Mouse (Mus musculus): ENCODE data around the gene F11r.

Gene F11r

DNA sequence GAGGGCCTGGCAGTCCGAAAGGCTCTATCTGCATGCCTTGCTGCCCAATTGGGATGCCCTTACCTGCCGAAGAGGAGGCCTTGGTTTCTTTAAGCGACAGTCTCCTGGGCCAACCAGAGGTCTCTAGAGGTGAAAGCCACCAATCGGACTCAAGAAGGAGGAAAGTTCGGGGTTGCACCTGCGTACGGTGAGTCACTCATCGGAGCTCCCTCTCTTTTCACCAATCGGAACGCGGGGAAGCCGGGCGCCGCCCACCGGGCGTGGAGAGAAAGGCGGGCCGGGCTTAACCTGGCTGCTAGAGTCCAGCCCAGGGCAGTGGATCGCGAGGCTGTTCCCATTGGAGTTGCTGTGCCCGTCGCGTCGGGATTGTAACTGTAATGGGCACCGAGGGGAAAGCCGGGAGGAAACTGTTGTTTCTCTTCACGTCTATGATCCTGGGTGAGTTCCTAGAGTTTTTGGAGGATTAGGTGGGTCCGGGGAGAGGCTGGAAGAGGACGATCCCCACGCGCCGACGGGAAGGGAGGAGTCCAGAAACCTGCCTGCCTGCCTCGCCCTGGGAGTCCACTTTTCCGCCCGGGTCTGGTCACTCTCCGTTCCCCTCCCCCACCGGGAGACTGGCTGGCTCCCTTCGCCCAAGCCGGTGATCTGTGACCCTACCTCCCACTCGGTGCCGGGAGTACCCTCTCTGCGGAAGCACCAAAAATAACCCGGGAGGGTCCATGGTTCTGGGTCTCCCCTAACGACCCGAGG is at the start of gene F11r:
Gene F11r (plus strand): TSS at position 272 of the 750 bp plus-strand sequence.
- DNase-seq (ENCODE audit: low spot score in 2 of 2) = peak; percentile 94 to 95

DNA sequence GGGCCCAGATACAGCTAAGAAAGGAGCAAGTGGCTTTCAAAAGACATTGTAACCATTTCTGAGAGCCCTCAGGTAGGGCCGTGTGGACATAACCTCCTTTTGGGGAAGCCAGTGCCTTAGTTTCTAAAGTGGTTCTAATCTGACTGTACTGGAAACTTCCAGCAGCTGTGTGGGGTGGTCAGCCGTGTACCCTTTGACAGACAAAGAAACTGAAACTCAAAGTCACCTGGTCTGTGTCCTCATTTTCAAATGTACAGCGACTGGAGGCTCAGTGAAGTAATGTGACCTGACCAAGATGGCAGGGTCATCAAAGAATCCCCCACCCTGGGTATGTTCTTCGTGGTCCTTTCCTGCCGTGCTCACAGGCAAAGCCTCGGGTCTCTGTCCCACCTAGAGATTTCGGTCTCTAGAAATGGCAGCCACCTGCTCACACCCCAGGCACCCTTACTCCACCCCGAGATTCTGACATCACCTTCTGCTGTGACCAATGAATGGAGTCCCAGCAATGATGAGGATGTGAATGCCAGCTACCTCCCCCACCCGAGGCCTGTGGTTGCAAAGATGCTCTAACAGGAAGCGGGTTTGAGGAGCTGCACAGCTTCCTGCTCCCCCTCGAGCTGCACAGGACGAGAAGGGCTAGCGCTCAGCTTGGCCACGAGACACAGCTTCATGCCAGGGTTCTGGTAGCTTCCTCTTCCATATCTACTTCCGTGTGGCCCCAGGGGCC is 48.8 kb upstream of the F11r start, which contains the start of gene Arhgap30:
Gene Arhgap30 (plus strand): TSS at position 579 of the 727 bp plus-strand sequence.
- no peak for DNase-seq (ENCODE audit: low spot score in 2 of 2)

DNA sequence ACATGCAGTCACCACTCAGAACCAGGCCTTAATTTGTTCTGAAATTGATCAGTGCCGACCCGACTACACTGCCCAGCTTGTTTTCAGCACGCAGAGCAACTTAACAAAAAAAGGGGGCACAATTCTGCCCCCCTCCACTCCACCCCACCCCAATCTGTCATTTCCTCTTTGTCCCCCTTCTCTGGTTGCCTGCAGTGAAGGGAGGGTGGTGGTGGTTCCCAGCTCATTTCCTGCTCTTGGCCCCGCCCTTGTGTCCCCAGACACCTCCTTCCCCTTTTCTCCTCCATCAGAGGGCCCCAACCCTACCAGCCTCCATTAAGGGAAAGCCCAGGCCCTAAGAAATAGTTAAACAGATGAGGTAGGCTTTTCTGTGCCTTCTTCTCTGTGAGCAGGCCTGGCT is 47.2 kb upstream of the F11r start:
- no peak for DNase-seq (ENCODE audit: low spot score in 2 of 2)

DNA sequence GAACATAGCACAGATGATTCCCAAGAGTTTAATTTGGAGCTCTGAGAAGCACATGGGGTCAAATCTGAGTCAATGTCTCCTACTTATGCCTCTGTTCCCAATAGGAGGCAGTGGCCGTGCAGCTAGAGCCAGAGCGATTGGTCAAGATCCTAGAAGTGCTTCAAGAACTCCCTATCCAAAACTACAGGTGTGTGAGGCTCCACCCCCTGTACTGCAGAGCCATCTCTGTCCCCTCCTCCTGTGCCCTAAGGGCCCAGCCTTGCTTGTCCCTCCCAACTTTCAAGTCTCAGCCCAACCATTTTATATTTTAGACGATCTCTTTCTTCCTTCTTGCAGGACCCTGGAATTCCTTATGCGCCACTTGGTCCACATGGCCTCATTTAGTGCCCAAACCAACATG is 35.5 kb upstream of the F11r start:
- no peak for DNase-seq (ENCODE audit: low spot score in 2 of 2)

DNA sequence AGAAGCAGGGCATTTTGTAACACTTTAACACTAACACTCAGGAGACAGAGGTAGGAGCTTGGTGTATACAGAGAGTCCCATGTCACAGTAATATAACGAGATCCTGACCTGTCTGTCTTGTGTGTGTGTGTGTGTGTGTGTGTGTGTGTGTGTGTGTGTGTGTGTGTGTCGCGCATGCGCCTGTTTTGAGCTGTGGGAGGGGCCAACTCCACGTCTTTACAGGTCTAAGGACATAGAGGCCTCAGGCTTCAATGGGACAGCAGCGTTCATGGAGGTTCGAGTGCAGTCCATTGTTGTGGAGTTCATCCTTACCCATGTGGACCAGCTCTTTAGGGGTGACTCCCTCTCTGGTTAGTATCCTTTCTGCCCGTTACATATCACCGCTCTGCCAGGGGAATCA is 34.3 kb upstream of the F11r start:
- DNase-seq (ENCODE audit: low spot score in 2 of 2) = no peak

DNA sequence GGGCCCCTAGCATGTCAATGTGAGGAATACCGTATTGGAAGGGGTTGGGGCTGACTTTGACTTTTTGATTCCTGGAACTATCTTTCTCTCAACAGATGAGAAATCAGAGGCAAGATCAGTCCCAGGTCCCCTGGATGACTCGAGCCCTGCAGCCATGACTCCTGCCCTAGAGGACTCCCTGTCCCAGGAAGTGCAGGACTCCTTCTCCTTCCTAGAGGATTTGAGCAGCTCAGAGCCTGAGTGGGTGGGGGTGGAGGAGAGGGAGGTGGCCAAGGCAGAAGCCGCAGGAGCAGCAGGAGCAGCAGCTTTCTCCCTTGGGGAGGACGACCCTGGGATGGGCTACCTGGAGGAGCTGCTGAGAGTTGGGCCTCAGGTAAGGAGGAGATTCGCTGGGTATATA is 30.1 kb upstream of the F11r start:
- DNase-seq (ENCODE audit: low spot score in 2 of 2) = no peak

DNA sequence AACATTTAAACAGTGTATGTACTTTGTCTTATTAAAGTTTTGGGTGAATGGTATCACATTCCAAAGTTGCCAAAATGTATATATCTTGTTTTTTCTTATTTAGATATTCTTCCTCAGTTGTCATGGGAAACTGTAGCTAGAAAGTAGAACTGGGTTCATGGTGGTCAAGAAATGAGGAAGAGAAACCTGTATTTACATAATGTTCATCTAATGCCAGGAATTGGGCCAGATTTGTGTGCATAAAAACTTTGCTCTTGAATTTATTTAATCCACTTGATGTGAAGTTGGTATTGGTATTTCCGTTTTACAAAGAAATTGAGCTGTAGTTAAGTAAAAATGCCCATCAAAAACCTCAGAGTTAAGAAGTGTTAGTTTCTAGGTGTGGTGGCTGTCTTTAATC is 27.1 kb upstream of the F11r start:
- no peak for DNase-seq (ENCODE audit: low spot score in 2 of 2)

DNA sequence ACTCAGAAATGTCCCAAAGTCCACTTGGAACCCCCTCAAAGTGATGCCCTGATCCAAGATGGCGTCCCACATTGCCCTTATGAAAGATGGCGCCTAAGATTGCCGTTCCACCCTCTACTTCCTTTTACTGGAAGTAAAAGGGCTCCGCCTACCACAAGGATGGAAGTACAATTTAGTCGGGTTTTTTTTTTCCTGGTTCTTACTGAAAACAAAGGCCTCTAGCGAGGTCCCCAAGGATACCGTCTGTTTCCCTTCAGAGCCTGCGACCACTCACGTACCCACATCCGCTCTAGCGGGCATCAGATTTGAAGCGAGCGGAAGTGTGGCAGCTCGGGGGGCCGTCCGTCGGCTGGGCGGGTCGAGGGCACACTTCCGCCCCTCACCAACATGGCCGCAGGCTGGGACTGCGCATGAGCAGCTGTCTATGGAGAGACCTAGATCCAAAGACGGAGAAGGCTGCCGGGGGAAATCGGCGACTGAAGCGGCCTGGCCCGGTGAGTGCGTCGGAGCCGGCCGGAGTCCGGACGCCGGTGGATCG is 26.3 kb upstream of the F11r start, which contains the start of gene Usf1:
Gene Usf1 (plus strand): TSS at position 367 of the 538 bp plus-strand sequence.
- peak; percentile 91 to 95 for DNase-seq (ENCODE audit: low spot score in 2 of 2)

DNA sequence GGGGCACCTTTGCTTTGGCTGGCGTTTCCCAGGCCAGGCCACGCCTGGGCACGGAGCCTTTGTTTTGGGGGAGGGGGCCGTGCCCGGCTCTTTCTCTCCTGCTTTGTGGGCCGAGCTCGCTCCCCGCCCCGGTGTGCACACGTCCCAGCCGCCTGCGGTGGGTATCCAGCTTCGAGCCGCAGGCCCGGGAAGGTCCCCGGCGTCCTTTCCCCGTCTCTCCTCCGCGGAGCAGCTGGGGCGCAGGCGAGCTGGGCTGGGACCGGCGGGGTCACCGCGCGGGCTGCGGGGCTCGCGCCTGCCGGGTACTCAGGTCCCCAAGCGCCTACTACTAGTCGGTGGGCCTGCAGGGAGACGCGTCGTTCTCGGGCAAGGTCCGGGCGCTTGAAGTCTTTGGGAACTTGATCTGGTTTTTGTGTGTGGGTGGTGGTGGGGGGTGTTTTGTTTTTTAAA is 25.8 kb upstream of the F11r start:
- DNase-seq (ENCODE audit: low spot score in 2 of 2) = no peak

DNA sequence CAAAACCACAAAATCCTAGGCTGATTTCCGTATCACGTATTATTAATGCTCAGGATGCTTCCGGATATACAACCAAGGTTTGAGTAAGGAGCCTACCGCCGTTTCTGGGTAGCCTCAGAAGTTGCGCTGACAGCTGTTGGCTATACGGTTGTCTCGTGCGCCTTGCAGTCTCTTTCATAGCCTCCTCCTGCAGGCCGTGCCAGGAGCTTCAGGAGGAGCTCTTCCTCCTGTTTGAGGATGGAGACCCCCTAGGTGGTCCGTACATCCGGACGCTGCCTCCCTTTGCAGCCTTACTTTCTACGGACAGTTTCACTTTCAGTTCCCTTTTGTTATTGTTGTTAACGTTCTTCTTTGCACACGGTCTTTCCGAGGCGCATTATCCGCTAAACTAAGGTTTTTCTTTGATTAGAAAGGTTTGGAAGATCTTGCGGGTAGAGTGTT is 25.3 kb upstream of the F11r start:
- DNase-seq (ENCODE audit: low spot score in 2 of 2) = peak in 1 of 2 experiments; percentile 39

DNA sequence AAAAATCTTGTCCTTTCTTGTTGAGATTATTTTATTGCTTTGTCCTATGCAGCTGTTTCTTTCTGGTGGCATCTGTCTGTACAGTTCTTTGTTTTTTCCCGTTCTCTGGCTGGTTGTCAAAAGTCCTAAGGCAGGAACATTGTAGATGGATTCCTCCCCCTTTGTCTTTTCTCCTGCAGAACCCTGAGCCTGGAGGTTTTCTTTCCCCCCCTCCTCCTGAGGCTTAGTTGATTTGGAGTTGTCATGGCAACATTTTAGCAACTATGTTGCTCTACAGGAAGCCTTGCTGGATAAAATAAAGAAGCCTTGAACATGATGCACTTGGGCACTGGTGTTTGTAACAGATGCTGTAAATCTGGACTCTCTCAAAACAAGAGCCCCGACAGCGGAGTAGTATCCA is 24.9 kb upstream of the F11r start:
- no peak for DNase-seq (ENCODE audit: low spot score in 2 of 2)

DNA sequence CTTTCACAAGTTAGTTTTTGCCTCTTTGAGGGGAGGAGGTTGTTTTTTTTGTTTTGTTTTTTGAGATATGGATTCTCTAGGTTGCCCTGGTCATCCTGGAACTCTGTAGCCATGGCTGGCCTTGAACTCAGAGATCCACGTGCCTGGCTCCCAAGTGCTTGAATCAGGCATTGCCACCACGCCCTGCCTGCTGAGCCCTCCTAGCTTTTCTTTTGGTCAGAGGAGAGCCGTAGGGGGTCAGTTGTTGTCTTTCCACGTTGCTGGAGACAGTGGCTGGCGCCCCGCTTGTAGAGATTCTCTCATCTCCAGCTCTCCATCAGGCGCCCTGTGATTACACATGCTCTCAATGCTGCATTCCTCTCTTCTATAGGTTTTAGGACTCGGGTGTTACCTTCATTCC is 23.7 kb upstream of the F11r start:
- no peak for DNase-seq (ENCODE audit: low spot score in 2 of 2)

DNA sequence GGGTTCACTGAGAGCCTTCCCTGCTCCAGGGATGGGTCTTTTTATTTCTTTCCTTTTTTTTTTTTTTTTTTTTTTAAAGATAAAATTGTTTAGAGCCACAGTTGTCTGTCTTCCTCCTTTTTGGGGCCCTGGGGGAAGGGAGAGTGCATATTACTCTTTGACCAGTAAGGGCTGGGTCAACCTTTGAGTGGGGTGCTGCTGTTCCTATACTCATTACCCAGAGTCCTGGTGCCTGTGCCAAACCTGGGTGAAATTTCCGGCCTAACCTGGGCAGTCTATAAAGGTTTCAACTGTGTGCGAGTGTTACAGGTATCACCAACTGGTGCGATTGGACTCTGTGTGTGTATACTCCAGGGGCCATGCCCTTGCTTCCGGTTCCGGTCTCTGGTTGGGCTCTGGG is 18.7 kb upstream of the F11r start, which contains the start of gene Tstd1:
Gene Tstd1 (plus strand): TSS at position 213 of the 400 bp plus-strand sequence.
- DNase-seq (ENCODE audit: low spot score in 2 of 2) = no peak

DNA sequence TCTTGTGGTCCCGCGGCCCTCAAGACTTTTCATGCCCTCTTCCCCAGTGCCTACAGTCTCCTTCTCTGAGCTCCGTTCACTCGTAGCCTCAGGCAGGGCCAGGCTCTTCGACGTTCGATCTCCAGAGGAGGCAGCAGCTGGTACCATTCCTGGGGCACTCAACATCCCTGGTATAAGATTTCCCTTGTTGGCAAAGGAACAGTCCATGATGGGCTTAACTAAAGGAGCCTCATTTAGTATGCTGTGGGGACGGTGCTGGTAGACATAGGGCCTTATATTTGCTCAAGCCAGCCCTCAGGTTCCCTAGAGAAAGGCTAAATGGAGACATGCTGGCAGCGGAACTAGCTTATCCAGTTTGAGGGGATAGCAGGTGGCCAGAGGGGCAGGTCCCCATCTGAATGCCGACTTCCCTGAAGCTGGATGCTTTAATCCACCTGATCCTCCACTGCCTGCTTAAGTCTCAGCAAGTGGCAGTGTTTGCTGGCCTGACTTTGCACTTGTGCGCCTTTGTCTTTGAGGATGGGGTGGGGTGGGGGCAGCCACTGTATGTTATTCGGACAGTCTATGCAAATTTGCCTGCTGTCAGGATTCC is 17.9 kb upstream of the F11r start:
- no peak for DNase-seq (ENCODE audit: low spot score in 2 of 2)

DNA sequence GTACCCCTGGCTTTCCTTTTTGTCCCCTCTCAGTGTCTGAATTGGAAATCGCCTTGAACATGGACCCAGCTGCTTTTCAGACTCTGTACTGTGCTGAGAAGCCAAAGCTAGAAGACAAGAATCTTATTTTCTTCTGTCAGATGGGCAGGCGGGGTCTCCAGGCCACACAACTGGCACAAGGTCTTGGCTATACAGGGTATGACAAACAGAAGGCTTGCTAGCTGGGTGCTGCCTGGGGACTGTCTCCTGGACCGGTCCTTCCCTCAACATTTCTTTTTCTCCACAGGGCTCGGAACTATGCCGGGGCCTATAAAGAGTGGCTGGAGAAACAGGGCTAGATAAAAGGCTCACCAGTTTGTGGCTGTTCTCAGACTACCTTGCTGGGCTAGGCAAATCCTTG is 17.4 kb upstream of the F11r start:
- no peak for DNase-seq (ENCODE audit: low spot score in 2 of 2)

DNA sequence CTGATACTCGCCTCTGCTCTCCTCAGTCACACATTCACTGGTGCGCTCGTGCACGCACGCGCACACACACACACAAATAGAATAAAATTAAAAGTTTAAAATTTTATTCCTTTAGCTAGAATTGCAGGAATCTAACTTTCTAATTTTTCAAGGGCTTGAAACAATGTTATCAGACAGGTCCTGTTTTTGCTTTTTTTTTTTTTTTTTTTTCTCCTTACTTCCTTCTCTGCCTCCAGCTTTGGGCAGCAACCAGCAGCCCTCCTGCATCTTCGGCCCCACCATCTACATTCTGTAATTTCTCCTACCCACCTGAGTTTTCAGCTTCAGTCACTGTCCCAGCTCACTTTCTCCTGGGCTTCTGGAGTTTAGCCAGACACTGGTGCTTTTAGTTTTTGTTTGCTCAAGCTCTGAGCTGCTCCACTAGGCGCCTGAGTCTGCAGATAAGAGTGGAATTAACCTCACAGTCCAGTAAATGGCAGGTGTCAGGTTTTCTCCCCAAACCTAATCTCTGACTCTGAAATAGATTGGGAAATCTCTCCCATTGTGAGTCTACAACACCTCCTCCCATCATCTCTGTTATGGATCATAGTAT is 14.7 kb upstream of the F11r start:
- DNase-seq (ENCODE audit: low spot score in 2 of 2) = no peak

DNA sequence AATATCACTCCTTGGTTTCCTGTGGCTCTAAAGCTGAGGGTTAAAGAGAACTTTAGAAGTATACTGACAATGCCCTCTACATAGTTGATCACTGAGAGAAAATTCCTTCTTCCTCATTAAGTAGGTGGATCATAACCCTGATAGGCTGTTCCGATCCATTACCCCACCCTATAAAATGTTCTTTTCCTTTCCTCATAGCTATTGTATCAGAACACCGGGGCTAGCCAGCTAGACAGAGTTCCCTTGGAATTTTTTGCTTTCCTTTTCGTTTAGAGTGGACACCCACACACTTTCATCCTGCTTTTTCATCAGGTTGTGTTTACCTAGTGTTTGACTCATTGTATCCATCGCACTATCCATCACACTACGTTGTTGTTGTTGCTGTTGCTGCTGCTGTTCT is 12.7 kb upstream of the F11r start:
- DNase-seq (ENCODE audit: low spot score in 2 of 2) = no peak

DNA sequence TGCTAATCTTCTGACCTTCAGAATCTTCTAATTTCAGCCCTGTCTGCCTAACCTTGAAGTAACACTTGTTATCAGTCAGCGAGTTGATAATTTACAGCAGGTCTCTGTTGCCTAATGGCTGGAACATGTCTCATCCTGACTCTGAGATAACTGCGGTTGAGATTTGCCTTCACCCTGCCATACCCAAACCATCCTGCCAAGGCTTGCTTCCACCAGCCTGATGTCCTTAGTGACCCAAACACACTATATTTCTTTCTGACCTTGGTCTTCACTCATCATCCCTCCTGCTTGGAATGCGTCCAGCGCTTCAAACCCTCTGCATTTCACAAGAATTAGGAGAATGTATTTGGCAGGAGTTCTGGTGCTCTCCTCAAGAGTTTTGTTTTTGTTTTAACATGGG is 12.2 kb upstream of the F11r start:
- peak in 1 of 2 experiments; percentile 64 for DNase-seq (ENCODE audit: low spot score in 2 of 2)

DNA sequence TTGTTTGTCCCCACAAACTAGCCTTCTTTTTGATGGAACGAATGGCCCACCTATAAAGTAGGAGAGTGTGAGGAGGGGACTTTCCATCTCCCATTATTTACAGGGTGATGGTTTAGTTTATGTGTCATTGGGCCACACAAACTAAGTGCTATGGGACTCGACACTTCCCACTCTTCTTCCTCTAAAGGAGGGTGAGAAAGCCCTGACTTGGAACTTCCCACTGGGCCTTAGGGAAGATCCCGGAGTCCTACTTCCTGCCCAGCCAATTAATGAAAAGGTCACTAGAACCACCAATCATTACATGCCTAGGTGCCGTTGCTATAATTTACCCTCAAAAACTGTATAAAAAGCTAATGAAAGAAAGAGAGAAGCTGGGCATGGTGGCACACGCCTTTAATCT is 5.2 kb upstream of the F11r start:
- no peak for DNase-seq (ENCODE audit: low spot score in 2 of 2)

DNA sequence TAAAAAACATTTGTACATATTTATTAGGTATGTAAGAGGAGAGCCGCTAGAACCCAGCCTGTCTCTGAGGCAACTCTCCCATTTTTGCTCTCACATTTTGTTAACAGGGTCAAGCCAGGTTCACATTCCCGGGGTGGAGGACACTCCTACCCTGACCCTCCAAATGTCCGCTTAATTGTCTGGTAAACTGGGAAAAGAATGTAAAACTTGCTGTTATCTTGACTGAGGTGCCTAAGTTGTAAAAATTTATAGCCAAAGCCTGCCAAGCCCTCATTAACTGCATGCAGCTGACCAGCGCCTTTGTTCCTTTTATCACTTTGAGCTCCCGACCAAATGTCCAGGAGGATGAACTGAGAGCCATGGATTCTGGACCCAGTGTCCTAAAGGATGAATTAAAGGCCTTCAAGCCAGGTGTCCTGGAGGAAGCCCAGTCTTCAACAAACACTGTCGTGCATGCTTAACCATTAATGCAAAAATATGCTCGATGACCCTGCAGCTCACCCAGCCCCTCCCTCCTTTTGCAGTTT is 2.0 kb upstream of the F11r start:
- DNase-seq (ENCODE audit: low spot score in 2 of 2) = no peak

DNA sequence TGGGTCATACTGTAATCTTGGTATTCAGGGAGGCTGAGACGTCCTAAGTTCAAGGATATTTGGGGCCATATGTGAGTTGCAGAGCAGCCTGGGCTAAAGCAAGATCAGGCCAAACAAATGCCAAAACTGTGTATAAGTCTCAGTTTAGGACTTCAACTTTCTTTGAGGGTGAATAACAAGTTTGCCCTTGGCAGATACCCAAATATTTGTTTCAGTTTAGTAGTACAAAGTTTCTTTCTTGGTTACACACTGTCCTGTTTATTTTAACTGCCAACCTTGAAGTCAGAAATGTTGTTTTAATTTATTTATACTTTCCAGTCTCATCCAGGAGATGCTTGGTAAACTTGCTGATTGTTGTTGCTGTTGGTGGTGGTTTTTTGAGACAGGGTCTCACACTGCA is 1.4 kb upstream of the F11r start:
- DNase-seq (ENCODE audit: low spot score in 2 of 2) = no peak
